Mouse (Mus musculus) thymus, postnatal 25 days (tissue): ENCODE measurements around the gene Olfr315.
"Not testable (repeated sequence)": the region's sequence is repeated elsewhere in the genome, so short reads cannot be mapped to it uniquely, and the experiment has no call there.

ENCODE experiments used
- DNase-seq: peaks from one replicate; pipeline ENCODE4 v3.0.0; 2022

Olfr315 gene

GRCm38 (mm10) chr11:58772888-58773287 lies at the start of gene Olfr315:
Gene Olfr315, plus strand, starts transcription at chr11:58773188.
- DNase-seq: no peak

- DNase-seq: no peak
Measured at GRCm38 (mm10) chr11:58723914-58724313, 49.1 kb upstream of the Olfr315 start, which contains the start of gene Olfr318. Gene Olfr318, minus strand, starts transcription at chr11:58724014.

- DNase-seq: not testable (repeated sequence)
Measured at GRCm38 (mm10) chr11:58727896-58728650, 44.9 kb upstream of the Olfr315 start.

GRCm38 (mm10) chr11:58733372-58733771 lies 39.6 kb upstream of the Olfr315 start:
- DNase-seq: no peak

GRCm38 (mm10) chr11:58738792-58739262 lies 34.2 kb upstream of the Olfr315 start, which contains the start of gene Olfr317:
Gene Olfr317, minus strand, starts transcription at chr11:58739212.
- no peak for DNase-seq

GRCm38 (mm10) chr11:58751096-58751495 lies 21.9 kb upstream of the Olfr315 start:
- not testable (repeated sequence) for DNase-seq

GRCm38 (mm10) chr11:58752434-58752833 lies 20.6 kb upstream of the Olfr315 start, which contains the start of gene Olfr316:
Gene Olfr316, plus strand, starts transcription at chr11:58752734.
- no peak for DNase-seq

GRCm38 (mm10) chr11:58782480-58783089 lies 9.6 kb downstream of the Olfr315 start, which contains the start of gene Olfr314:
Gene Olfr314, plus strand, starts transcription at chr11:58782952.
- no peak for DNase-seq

GRCm38 (mm10) chr11:58784182-58784581 lies 11.2 kb downstream of the Olfr315 start:
- no peak for DNase-seq

GRCm38 (mm10) chr11:58787651-58788050 lies 14.7 kb downstream of the Olfr315 start:
- peak; percentile 64 for DNase-seq

GRCm38 (mm10) chr11:58788346-58788745 lies 15.4 kb downstream of the Olfr315 start:
- peak; percentile 50 for DNase-seq

GRCm38 (mm10) chr11:58789532-58789931 lies 16.5 kb downstream of the Olfr315 start:
- no peak for DNase-seq

- no peak for DNase-seq
Measured at GRCm38 (mm10) chr11:58790053-58790452, 17.1 kb downstream of the Olfr315 start.

GRCm38 (mm10) chr11:58790646-58791045 lies 17.7 kb downstream of the Olfr315 start:
- no peak for DNase-seq

- peak; percentile 42 for DNase-seq
Measured at GRCm38 (mm10) chr11:58795856-58796255, 22.9 kb downstream of the Olfr315 start.

- no peak for DNase-seq
Measured at GRCm38 (mm10) chr11:58796850-58797249, 23.9 kb downstream of the Olfr315 start.

- DNase-seq: no peak
Measured at GRCm38 (mm10) chr11:58799747-58800146, 26.8 kb downstream of the Olfr315 start.

GRCm38 (mm10) chr11:58801558-58802228 lies 28.7 kb downstream of the Olfr315 start, which contains the start of gene Fam183b:
Gene Fam183b, minus strand, starts transcription at chr11:58801960.
- DNase-seq: no peak

GRCm38 (mm10) chr11:58803871-58804270 lies 30.9 kb downstream of the Olfr315 start:
- DNase-seq: no peak

- DNase-seq: no peak
Measured at GRCm38 (mm10) chr11:58804393-58804792, 31.4 kb downstream of the Olfr315 start.

- DNase-seq: no peak
Measured at GRCm38 (mm10) chr11:58812001-58812400, 39.0 kb downstream of the Olfr315 start.

GRCm38 (mm10) chr11:58814700-58815099 lies 41.7 kb downstream of the Olfr315 start, which contains the start of gene Olfr313:
Gene Olfr313, plus strand, starts transcription at chr11:58815000.
- DNase-seq: not testable (repeated sequence)

- no peak for DNase-seq
Measured at GRCm38 (mm10) chr11:58815676-58816075, 42.7 kb downstream of the Olfr315 start.
